Mouse (Mus musculus): Measurements from ENCODE around the gene Sdf2.

Sdf2 gene

DNA sequence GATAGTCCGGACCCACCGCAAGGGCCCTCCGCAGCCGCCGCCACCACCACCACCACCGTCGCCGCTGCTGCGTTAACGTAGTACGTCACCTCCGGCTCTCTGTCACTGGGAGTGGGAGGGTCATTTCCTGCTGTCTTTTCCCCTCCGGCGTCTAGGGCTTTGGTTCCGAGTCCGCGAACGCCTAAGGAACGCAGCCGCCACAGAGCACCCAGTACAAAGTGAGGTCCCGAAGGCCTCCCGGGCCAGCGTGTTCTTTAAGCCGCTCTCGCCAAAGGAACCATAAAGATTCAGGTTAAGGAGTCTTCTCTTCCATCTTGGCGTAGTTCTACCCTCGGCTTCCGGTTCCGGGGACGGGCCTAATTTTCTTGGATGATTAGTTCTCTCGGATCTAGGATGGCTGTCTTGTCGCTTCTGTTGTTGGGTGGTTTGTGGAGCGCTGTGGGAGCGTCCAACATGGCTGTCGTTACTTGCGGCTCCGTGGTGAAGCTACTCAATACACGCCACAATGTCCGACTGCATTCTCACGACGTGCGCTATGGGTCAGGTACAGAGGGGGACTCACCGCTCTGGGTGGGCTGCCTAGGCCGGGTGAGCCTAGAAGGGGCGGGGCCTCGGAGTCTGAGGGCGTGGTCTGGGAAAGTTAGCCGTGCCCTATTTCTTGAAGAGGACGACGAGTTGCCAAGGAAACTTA lies at the start of gene Sdf2, which contains the start of gene Supt6:
Sdf2 (plus strand) TSS at position 120 of the 691 bp plus-strand sequence.
Supt6 (minus strand) TSS at position 361 of the 691 bp plus-strand sequence.
- DNase-seq (ENCODE audit: inconsistent age in 2 of 2, low spot score in 1 of 2), result peak; percentile 92 to 99

DNA sequence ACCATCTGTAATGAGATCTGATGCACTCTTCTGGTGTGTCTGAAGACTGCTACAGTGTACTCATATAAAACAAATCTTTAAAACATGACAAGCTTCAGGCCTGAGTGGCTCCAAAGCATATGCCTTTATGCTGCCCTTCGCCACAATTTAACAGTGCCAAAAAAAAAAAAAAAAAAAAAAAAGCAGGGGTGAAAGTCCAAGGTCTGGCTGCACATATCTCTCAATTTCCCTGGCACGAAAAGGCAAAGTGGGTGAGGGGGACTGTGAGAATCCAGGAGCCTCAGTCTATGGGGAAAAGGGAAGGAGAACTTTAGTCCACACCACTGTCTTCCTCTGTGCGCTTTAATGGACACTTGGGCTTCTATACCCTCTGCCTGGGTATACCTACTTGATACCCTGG lies 43.2 kb upstream of the Sdf2 start:
- DNase-seq (ENCODE audit: inconsistent age in 2 of 2, low spot score in 1 of 2), result no peak

DNA sequence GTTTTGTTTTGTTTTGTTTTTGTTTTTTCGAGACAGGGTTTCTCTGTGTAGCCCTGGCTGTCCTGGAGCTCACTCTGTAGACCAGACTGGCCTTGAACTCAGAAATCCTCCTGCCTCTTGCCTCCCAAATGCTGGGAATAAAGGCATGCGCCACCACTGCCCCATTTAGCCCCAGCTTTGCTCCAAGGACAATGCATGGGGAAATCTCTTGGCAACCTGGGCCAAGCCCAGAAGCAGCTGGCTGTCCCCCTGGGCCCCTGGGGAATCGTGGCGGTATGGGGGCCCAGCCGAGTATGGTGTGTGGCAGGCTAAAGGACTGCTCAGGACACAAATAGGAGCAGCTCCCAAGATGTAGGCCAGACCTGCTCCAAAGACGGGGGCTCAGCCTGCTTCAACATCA lies 41.3 kb upstream of the Sdf2 start:
- DNase-seq (ENCODE audit: inconsistent age in 2 of 2, low spot score in 1 of 2), result peak; percentile 48 to 84

DNA sequence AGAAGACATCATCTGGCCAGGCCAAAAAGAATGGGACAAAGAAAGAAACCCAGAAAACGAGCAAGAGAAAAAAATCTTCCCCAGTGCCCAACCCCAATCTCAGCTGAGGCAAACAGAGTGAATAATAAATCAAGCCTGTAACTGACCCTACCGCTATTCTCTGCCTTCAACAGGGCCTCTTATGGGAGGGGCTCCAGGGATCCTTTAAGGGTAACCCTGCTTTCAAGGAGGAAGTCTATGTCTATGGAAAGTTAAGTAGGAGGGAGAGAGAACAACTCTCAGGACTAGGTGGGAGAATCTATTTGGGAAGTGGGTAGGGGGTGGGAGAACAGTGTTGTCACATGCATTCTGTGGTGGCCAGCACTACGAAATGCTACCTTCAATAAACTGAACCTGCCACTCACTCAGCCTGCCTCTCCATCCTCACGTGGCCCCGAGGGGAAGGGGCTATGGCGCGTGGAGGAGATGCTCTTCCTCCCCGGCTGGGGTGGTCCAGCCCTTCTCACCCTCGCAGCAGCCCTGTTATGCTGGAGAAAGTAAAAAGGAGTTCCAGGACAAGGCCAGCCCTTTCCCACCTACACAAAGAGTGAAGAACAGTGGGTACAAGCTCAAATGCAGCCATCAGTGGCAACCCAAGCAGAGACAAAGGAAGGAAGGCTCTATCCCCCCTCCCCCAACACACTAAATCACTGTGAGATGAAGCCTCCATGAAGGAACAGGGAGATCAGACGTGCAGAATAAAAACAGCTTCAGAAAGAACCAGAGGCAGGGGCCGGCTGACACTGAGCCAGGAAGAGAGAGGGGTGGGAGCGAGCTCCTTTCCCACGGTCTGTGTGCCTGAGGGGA lies 40.0 kb upstream of the Sdf2 start:
- DNase-seq (ENCODE audit: inconsistent age in 2 of 2, low spot score in 1 of 2), result no peak

DNA sequence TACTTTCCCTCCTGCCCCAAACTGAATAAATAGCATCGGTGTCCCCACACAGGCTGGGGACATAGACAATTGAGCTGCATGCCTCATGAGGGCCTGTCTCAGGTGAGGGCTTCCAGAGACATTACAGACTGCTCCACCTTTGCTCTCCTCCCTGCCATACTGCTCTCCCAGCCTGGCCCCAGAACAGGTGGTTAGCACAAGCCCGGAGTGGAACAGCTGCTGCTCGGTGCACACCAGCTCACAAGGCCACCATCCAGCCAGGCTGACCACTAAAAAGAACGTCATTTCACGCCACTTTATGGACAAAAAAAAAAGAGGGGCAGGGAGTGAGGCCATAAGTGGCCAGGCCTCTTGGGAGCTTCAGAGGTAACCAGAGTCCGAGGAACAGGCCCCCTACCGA lies 38.4 kb upstream of the Sdf2 start:
- no peak for DNase-seq (ENCODE audit: inconsistent age in 2 of 2, low spot score in 1 of 2)

DNA sequence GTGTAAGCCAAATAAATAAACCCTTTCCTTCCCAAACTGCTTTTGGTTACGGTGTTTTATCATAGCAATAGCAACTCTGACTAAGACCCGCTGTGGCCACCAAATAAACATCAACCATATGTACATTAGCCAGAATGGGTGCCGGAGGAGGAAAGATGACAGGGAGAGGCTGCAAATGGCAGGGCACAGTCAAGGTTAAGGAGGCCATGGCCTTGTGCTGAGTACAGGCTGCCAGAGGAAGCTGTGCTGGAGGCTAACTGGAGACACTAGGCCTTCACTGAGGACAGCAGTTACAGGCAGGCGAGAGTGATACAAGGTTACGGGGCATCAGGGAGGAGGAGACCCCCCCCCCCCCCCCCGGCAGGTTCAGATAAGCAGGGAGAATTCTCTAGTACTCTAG lies 35.7 kb upstream of the Sdf2 start:
- DNase-seq (ENCODE audit: inconsistent age in 2 of 2, low spot score in 1 of 2), result peak; percentile 67 to 85

DNA sequence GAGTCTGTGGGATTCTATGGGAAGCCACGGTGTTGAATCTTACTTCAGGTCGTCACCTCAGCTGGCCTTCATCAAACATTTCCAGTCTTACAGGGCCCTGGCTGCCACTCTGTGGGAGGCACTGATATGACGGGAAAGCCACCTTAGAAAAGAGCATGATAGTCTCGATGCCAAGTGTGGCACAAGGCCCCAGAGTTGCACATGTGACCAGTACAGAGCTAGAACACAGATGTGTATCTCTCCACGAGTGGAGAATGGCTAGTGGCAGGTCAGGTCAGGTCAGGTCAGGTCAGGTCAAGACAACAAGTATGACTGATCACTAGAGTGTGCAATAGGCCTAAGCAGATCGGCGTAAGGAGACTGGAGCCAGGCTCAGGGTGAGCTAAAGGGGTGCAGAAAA lies 34.9 kb upstream of the Sdf2 start:
- peak in 1 of 2 experiments; percentile 72 for DNase-seq (ENCODE audit: inconsistent age in 2 of 2, low spot score in 1 of 2)

DNA sequence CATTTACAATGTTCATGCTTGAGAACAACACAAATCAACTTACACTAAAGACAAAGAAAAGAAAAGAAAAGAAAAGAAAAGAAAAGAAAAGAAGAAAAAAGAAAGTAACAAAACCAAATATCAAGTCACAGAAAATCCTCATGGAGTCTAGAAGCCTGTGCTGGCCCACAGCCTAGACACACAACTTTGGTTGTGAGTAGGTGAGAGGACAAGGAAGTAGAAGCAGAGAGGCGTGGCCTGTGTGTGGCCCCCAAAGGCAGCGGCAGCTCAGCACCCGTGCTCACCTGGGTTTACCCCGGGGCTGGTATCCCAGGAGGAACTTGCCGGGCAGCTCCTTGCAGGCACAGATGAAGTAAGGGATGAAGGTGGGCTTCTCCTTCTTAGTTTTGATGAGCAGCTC lies 34.0 kb upstream of the Sdf2 start:
- no peak for DNase-seq (ENCODE audit: inconsistent age in 2 of 2, low spot score in 1 of 2)

DNA sequence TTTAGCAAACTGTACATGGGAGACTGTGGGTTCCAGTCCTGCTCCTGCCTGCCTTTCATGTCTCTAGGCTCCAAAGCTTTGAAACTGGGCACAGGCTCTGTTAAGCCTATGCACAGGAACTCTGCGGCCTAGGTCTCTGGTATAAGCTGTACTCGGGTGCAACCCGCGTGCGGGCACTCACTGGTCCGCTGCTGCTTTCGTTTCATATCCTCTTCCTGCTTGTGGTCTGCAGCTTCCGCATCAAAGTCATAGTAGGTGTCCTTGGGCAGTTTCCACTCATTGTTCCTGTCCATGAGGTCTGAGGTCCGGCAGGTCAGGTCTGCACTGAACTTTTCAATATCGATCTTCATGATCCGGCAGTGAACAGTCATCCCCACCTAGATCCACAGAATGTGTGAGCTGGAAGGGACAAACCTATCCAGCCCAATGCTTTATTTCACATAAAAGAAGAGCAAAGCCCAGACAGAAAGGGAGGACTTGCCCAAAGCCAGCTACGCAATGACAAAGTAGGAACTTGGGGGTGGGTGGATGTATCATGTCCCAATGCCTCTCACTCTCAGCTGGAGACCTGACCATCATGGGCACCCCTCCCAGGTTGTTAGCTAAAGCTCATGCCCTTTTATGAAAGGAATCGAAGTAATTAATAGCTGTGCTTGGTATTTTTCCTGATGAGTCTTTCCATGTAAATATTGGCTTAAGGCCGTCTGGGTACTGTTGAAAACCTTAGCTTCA lies 32.3 kb upstream of the Sdf2 start:
- DNase-seq (ENCODE audit: inconsistent age in 2 of 2, low spot score in 1 of 2), result no peak

DNA sequence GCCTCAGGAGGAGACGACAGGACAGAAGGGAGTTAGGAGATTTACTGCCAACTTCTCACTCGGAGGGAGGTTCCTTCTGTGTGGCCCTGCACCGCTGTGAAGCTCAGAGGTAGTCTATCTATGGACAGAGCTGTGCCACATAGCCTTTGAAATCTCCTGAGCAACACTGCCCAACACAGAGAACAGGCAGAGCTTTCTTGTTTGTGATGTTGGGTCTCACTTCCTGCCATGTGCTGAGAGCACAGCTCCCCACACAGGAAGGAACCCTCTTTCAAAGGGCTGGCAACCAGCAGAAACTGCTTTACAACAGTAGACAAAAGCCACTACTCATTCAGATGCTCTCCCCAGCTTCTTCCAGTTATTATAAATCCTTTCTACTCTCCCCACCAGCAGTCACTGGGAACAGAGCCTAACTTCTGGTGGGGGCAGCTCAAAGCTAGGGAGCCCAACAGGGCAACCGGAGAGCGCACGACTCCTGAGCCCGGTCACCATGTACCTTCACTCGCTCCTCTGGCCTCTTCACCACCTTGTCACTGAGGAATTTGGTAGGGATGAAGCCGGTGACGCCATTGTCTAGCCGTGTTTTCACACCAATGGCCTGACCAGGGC lies 29.7 kb upstream of the Sdf2 start:
- no peak for DNase-seq (ENCODE audit: inconsistent age in 2 of 2, low spot score in 1 of 2)

DNA sequence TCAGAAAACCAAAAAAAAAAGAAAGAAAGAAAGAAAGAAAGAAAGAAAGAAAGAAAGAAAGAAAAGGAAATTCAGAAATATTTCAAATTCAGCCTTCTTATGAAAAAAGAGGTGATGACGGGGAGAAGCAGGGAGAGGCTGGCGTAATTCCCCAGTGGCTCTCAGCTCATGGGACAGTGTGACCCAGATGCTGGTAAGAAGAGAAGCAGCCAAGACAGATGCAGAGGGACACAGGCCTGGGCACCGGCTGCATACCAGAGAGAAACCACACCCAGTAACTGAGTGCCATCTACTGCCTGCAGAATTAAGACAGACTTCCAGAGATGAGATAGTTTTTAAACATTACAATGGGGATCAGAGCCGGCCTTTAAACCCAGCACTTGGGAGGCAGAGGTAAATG lies 22.0 kb upstream of the Sdf2 start:
- DNase-seq (ENCODE audit: inconsistent age in 2 of 2, low spot score in 1 of 2), result no peak

DNA sequence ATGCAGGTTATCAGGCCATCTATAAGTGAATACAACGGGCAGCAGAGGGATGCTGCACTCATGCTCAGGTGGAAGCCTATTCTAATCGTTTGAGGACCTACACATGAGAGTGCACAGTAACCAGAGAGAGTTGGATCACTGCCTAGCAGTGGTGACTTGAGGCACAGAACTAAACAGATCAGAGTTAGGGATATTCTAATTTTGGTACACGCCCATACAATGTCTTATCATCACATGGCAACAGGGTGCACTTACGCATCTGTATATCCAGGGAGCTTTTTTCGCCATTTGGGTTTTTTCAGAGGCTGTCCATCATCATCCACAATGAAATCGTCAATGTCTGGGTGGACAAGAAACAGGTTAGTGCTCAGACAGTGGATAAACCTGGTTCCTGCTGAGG lies 14.0 kb upstream of the Sdf2 start:
- no peak for DNase-seq (ENCODE audit: inconsistent age in 2 of 2, low spot score in 1 of 2)

DNA sequence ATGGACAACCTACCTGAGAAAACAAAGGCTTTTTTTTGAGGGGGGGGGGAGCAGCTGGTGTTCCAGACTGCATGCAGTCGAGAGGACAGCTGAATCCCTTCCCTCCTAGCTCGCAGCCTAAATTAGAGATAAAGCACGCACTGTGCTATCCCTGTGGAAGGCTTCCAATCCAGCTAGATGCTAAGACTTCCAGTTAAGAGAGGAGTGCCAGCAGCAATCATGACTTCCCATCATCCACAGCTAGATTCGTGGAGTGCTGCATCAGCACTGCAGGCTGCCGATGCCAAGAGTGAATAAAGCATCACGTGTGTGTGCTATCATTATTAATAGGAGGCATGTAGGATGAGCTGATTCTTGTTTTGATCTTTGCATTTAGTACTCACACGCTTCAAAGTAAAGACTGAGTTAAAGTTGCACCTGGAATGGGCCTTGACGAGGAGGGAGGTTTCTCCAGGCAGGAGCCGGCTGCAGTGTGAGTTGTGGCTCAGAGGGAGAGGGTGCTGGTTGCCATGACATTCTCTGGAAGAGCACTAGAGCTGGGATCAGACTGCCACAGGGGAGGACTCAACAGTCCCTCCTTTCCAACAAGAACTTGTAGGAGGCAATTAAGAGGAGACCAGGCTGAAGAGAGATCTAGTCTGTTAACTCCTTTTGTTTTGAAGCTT lies 5.2 kb upstream of the Sdf2 start:
- DNase-seq (ENCODE audit: inconsistent age in 2 of 2, low spot score in 1 of 2), result no peak

DNA sequence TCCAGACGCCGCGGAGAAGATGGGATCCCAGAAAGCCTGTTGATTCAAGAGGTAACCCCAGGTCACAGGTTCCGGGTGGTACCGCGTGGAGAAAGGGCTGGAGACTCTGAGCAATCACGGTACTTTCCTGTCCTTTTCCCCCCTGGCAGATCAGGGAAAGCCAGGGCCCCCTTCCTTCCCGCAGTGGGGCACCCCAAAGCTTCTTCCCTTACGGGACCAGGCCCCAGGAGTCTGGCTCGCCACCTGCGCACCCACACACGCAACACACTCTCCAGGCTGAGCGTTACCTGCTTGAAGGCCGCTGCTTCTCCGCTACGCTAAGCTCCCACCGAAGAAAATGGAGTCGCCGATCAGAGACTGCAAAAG lies 302 bp upstream of the Sdf2 start:
- DNase-seq (ENCODE audit: inconsistent age in 2 of 2, low spot score in 1 of 2), result no peak

DNA sequence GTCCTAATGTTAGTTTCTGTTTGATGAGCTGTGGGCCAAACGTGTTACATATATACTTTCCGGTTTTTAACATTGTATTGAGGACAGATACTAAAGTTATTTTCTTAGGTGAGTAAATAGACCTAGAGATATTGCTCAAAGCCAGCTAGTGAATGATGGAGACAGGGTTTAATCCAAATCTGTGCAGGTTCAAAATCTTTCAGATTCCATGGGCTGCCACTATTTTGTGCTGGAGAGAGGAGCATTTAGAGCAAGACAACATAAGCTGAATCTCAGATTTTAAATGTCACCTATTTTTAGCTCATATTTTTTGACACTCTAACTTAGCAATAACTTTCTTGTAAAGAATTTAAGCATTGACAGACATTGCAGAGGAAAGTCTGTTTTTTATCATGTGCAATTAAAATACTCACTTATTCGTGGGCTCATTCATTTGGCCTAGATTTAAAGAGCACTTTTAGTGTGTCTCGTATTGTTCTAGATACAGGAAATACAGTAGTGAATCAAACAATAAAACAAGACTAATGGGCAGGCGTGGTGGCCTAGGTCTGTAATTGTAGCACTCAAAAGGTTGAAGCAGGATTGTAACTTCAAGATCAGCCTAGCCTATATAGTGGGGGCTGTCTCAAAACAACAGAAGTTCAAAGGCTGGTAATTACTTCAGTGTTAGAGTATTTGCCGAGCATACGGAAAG lies 919 bp downstream of the Sdf2 start:
- DNase-seq (ENCODE audit: inconsistent age in 2 of 2, low spot score in 1 of 2), result no peak

DNA sequence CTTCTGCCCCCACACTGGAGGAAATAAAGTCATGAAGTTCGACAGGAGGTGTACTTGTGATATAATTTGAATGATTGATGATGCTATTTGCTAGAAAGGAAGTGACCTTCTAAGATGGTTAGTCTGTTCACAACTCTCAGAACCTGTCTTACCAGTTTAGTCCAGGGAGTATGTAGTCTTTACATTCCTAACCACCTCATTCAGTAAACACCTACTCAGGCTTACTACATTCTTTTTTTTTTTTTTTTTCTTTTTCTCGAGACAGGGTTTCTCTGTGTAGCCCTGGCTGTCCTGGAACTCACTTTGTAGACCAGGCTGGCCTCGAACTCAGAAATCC lies 1.4 kb downstream of the Sdf2 start:
- no peak for DNase-seq (ENCODE audit: inconsistent age in 2 of 2, low spot score in 1 of 2)

DNA sequence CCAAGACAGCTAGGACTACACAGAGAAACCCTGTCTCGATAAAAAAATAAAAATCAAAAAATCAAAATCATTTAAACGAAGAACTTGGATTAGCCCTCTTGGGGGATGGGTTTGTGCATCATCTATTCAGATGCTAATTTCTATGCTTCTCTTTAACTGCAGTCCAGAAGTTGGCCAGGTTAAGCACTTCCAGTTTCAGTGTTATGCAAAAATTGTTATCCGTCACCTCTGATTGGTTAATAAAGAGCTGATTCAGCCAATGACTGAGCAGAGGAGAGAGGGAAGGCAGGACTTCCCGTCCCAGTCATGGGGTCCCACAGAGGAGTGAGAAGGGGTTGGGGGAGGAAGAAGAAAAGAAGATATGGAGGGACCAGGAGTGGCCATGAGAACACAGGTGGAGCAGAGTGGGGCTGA lies 2.2 kb downstream of the Sdf2 start:
- no peak for DNase-seq (ENCODE audit: inconsistent age in 2 of 2, low spot score in 1 of 2)

DNA sequence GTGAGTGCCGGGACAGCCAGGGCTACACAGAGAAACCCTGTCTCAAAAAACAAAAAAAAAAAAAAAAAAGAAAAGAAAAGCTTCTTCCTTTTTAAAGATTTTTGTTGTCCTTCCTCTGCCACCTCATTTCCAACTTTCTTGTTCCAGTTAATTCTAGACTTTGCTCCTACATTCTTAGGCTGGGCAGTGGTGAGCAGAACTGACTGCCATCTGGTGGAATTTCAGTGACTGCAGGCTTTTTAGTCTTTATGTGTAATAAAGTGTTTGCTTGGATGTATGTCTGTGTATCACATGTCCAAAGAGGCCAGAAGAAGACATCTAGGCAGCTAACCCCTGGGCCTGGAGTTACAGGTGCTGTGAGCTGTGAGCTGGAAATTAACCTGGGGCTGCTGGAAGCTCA lies 11.1 kb downstream of the Sdf2 start:
- no peak for DNase-seq (ENCODE audit: inconsistent age in 2 of 2, low spot score in 1 of 2)

DNA sequence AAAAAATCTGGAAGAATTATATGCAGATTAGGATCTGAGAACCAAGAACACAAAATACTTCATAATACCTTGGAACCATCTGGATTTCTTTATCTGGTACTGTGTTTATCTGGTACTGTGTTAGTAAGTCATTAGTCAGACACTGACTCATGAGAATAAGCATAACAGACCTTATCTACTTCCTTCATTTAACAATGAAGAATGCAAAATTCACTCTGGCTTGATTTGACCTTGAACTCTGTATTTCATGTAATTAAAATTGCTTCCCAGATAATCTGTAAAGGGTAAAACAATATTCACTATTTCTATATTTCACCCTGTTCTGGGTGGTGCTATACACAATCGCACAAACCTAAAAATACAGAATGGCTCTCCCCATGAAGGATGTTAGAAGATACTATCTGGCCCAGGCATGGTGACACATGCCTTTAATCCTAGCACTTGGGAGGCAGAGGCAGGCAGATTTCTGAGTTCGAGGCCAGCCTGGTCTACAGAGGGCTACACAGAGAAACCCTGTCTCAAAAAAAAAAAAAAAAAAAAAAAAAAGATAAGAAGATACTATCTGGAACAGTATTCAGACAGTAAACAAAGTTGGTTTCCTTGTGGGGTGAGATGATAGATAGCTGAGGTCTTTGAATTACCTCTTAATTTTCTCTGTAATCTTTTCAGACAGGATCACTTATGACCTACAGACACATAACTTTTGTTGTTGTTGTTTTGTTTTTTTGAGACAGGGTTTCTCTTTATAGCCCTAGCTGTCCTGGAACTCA lies 15.1 kb downstream of the Sdf2 start:
- DNase-seq (ENCODE audit: inconsistent age in 2 of 2, low spot score in 1 of 2), result peak in 1 of 2 experiments; percentile 68
